Mouse (Mus musculus) small intestine, adult 10 weeks (tissue): ENCODE results near the gene Olfr1160. TPM values are rescaled to one million over a fixed set of nuclear protein-coding genes. Genes with fewer than 3 reads are reported as not detected.

Source experiments
- polyA plus RNA-seq: library from polyadenylated mRNA; stranded (reverse); fragments of 350-450 nt; fragmentation: Illumina TruSeq; extraction: RNeasy Lipid Tissue Mini Kit (QIAGEN cat#74804); gene quantifications from one replicate; pipeline ENCODE4 v1.2.3, GENCODE M21; 2014; ENCODE audit warnings: low replicate concordance

The Olfr1160 gene
- not detected for polyA plus RNA-seq

GRCm38 (mm10) chr2:88007515-88008318 lies at the start of gene Olfr1160:
TSS of gene Olfr1160 (minus strand) at chr2:88008268.

GRCm38 (mm10) chr2:88051029-88051428 lies 43.0 kb upstream of the Olfr1160 start, which contains the start of gene Olfr1162:
TSS of gene Olfr1162 (minus strand) at chr2:88051129.

GRCm38 (mm10) chr2:88037599-88037998 lies 29.5 kb upstream of the Olfr1160 start, which contains the start of gene Olfr73:
TSS of gene Olfr73 (minus strand) at chr2:88037699.

GRCm38 (mm10) chr2:88022474-88022873 lies 14.4 kb upstream of the Olfr1160 start, which contains the start of gene Olfr1161:
TSS of gene Olfr1161 (plus strand) at chr2:88022774.

GRCm38 (mm10) chr2:87989813-87990212 lies 18.3 kb downstream of the Olfr1160 start, which contains the start of gene Olfr1158:
TSS of gene Olfr1158 (plus strand) at chr2:87990113.

GRCm38 (mm10) chr2:87974563-87974962 lies 33.5 kb downstream of the Olfr1160 start, which contains the start of gene Olfr74:
TSS of gene Olfr74 (minus strand) at chr2:87974663.

GRCm38 (mm10) chr2:87968199-87968598 lies 39.9 kb downstream of the Olfr1160 start, which contains the start of gene Olfr1157:
TSS of gene Olfr1157 (minus strand) at chr2:87968299.

GRCm38 (mm10) chr2:87953000-87953399 lies 55.1 kb downstream of the Olfr1160 start, which contains the start of gene Olfr1156:
TSS of gene Olfr1156 (minus strand) at chr2:87953100.

Other genes starting within 250 kb of the Olfr1160 start
- not detected for gene Olfr152, start 228.8 kb downstream of the Olfr1160 start, polyA plus RNA-seq
- gene Olfr1143, start 207.7 kb downstream of the Olfr1160 start, polyA plus RNA-seq: not detected
- gene Olfr1145, start 198.4 kb downstream of the Olfr1160 start, polyA plus RNA-seq: not detected
- not detected for gene Olfr1148, start 177.7 kb downstream of the Olfr1160 start, polyA plus RNA-seq
- not detected for gene Olfr1150-ps1, start 164.3 kb downstream of the Olfr1160 start, polyA plus RNA-seq
- not detected for gene Olfr1151, start 152.4 kb downstream of the Olfr1160 start, polyA plus RNA-seq
- not detected for gene Olfr1152, start 141.8 kb downstream of the Olfr1160 start, polyA plus RNA-seq
- gene Olfr1153, start 113.3 kb downstream of the Olfr1160 start, polyA plus RNA-seq: not detected
- gene Olfr1154, start 103.1 kb downstream of the Olfr1160 start, polyA plus RNA-seq: not detected
- gene Olfr1155, start 63.1 kb downstream of the Olfr1160 start, polyA plus RNA-seq: not detected
- not detected for gene Olfr1156, start 55.2 kb downstream of the Olfr1160 start, polyA plus RNA-seq
- not detected for gene Olfr1157, start 40.0 kb downstream of the Olfr1160 start, polyA plus RNA-seq
- gene Olfr74, start 33.6 kb downstream of the Olfr1160 start, polyA plus RNA-seq: not detected
- gene Olfr1158, start 18.2 kb downstream of the Olfr1160 start, polyA plus RNA-seq: not detected
- not detected for gene Olfr1161, start 14.5 kb upstream of the Olfr1160 start, polyA plus RNA-seq
- gene Olfr73, start 29.4 kb upstream of the Olfr1160 start, polyA plus RNA-seq: not detected
- gene Olfr1162, start 42.9 kb upstream of the Olfr1160 start, polyA plus RNA-seq: not detected
- not detected for gene Olfr1163, start 63.6 kb upstream of the Olfr1160 start, polyA plus RNA-seq
- gene Olfr1164, start 85.7 kb upstream of the Olfr1160 start, polyA plus RNA-seq: not detected
- not detected for gene Olfr1166, start 120.0 kb upstream of the Olfr1160 start, polyA plus RNA-seq
- gene Olfr1167, start 146.9 kb upstream of the Olfr1160 start, polyA plus RNA-seq: not detected
- not detected for gene Olfr1168, start 173.6 kb upstream of the Olfr1160 start, polyA plus RNA-seq
- gene Olfr1170, start 220.1 kb upstream of the Olfr1160 start, polyA plus RNA-seq: not detected